8 mouse cellular contexts compared by ENCODE assay signal in the genomic region with DNA sequence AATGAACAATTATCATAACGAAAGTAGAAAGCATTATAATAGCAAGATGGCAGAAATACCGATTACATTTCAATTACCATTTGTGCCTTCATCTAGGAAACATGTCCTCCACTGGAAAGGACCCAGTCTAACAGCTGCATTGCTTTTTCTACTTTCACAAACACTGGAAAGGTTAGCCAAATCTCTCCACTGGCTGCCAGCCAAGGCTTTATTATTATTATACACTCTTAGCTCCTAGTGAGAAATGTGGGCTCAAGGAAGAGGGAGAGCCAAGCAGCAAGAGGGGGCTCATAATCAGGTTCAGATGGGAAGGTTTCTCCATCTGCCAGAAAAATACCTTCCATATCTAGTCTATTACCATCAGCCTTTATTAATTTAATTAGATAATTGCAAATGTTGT. TPM values are rescaled to one million over a fixed set of nuclear protein-coding genes. Genes with fewer than 3 reads are reported as not detected.
DNase-seq lines count a peak whose midpoint lies in the region; ATAC-seq lines count a peak whose summit lies in the region.

No protein-coding gene starts in this region.

- intact Hi-C loops in gastrocnemius, postnatal 14 days (cut with DNase I; ENCODE audit: low total_unique reads), result loop anchor here (10.0 kb wide), 1 partner anchor 423 kb away; no protein-coding TSS in a partner anchor

- ATAC-seq in activated CD4-positive, CD25-positive, alpha-beta regulatory T cell, adult 4 months, result no peak
- ATAC-seq in inflammation-experienced regulatory T-cells, adult 6 months, result no peak

- peak; percentile 57 for DNase-seq in gastrocnemius, adult 18-20 months (ENCODE audit: low spot score)
- DNase-seq in gastrocnemius, postnatal 25 days, result no peak
- peak; percentile 61 for DNase-seq in 3T3-L1 (ENCODE audit: low read depth, low spot score)
- DNase-seq in gastrocnemius, postnatal 14 days, result peak; percentile 53
- peak; percentile 77 to 81 for DNase-seq in kidney, postnatal 4 days
- peak; percentile 51 to 66 for DNase-seq in urinary bladder, postnatal 4 days (ENCODE audit: low spot score in 2 of 2)

RNA-seq across cellular contexts. Expression of a gene that starts 35.9 kb away (rescaled TPM):
- 100 to 1,000 TPM in 1 of 2 experiments, 10 to 100 TPM in 1; 78.4 to 118 TPM for total RNA-seq in gastrocnemius, adult 18-20 months (2021)
- total RNA-seq in gastrocnemius, postnatal 25 days (2021), result 100 to 1,000 TPM; 126 to 130 TPM
- 100 to 1,000 TPM; 130 to 152 TPM for total RNA-seq in gastrocnemius, postnatal 14 days (2021)
- 10 to 100 TPM; 96.3 to 98.1 TPM for polyA plus RNA-seq in activated CD4-positive, CD25-positive, alpha-beta regulatory T cell, adult 4 months (2017; shearing (Covaris generic))
- 100 to 1,000 TPM in 1 of 3 experiments, 10 to 100 TPM in 2; 72.4 to 101 (median 89.7) TPM for polyA plus RNA-seq in inflammation-experienced regulatory T-cells, adult 6 months (2017; shearing (Covaris generic))
